Mouse (Mus musculus) spleen, adult 2 months (tissue): ENCODE data around the gene Zfp383.

ENCODE experiments used
- CTCF ChIP-seq: fragments of 200-500 bp; IDR thresholded peaks from 2 replicates; pipeline ENCODE4 v1.5.1; 2011; ENCODE audit warnings: mild to moderate bottlenecking, inconsistent platforms; ENCODE audit not compliant: insufficient read depth, insufficient read length, insufficient replicate concordance; ENCODE audit errors: extremely low read depth
- POLR2A ChIP-seq: fragments of 200-500 bp; IDR thresholded peaks from 2 replicates; pipeline ENCODE4 v1.6.1; 2011; ENCODE audit warnings: low read depth, low read length, inconsistent platforms

GRCm38 (mm10) chr7:29922780-29923179 lies 14.8 kb downstream of the Zfp383 start:
- no peak for TF ChIP-seq POLR2A
- no peak for TF ChIP-seq CTCF
